Mouse (Mus musculus) G1E (cell line): ENCODE data around the gene Spns2. TPM values are rescaled to one million over a fixed set of nuclear protein-coding genes. Genes with fewer than 3 reads are reported as not detected.
"Not testable (repeated sequence)": the region's sequence is repeated elsewhere in the genome, so short reads cannot be mapped to it uniquely, and the experiment has no call there.

Experiments
- ATAC-seq: 2 replicates; pipeline ENCODE4 v1.8.0; 2016; ENCODE audit warnings: mild to moderate bottlenecking; ENCODE audit not compliant: insufficient number of reproducible peaks, poor library complexity, low FRiP score, severe bottlenecking; ENCODE audit errors: extremely low read depth
- DNase-seq: peaks from one replicate; pipeline ENCODE4 v3.0.0; 2012; ENCODE audit warnings: low spot score
- H3K27me3 ChIP-seq: 2 replicates; pipeline ENCODE4 v1.6.1; 2012; ENCODE audit warnings: mild to moderate bottlenecking, low read length, inconsistent platforms; ENCODE audit not compliant: insufficient read depth
- H3K36me3 ChIP-seq: replicated peaks from 2 replicates; pipeline ENCODE3; 2012; ENCODE audit warnings: mild to moderate bottlenecking, inconsistent platforms
- H3K4me1 ChIP-seq: 2 replicates; pipeline ENCODE4 v1.6.1; 2012; ENCODE audit warnings: low read depth, low read length, inconsistent platforms, mixed read lengths; ENCODE audit not compliant: insufficient read depth
- H3K4me3 ChIP-seq: 2 replicates; pipeline ENCODE4 v1.5.1; 2012; ENCODE audit warnings: low read depth, mild to moderate bottlenecking, inconsistent platforms, low read length, moderate library complexity, mixed read lengths
- H3K9me3 ChIP-seq: replicated peaks from 2 replicates; pipeline ENCODE4 v1.6.1; 2012; ENCODE audit warnings: inconsistent platforms
- CTCF ChIP-seq: IDR thresholded peaks from 2 replicates; pipeline ENCODE4 v1.5.1; 2012; ENCODE audit warnings: low read depth, low read length, inconsistent platforms, mixed read lengths
- GATA1 ChIP-seq: IDR thresholded peaks from 2 replicates; pipeline ENCODE4 v1.6.1; 2012; ENCODE audit warnings: borderline replicate concordance, low read length, inconsistent platforms, mixed read lengths
- GATA2 ChIP-seq: IDR thresholded peaks from 2 replicates; pipeline ENCODE4 v1.6.1; 2012; ENCODE audit warnings: low read depth, low read length, inconsistent platforms, borderline replicate concordance
- POLR2AphosphoS5 ChIP-seq: IDR thresholded peaks from 2 replicates; pipeline ENCODE4 v1.6.1; 2012; ENCODE audit warnings: low read depth, low read length, inconsistent platforms; ENCODE audit not compliant: insufficient replicate concordance
- TAL1 ChIP-seq: conservative IDR thresholded peaks from 2 replicates; pipeline ENCODE4 v1.6.1; 2012; ENCODE audit warnings: low read depth, low read length, inconsistent platforms, mixed read lengths
- polyA plus RNA-seq: library from polyadenylated mRNA; stranded (reverse); fragments of >175 nt; gene quantifications from 2 replicates; pipeline ENCODE4 v1.2.3, GENCODE M21; 2012
- total RNA-seq, 2 experiments: library from RNA; stranded (forward) in 1 of 2; stranded (reverse) in 1 of 2; fragments of 200-1000 nt in 1 of 2; fragments of >200 nt in 1 of 2; fragmentation: Nextera tagmentation in 1 of 2; gene quantifications; 2 replicates each; pipeline ENCODE4 v1.2.3; 2014 to 2017

Spns2 gene
- total and polyA plus RNA-seq, 3 experiments, result 29.3 to 129 (median 113) TPM

GRCm38 (mm10) chr11:72455694-72456093, 34.0 kb downstream of the Spns2 start:
- H3K27me3 ChIP-seq, result no peaks in the 10 kb centered on the region
- no peak for TF ChIP-seq CTCF
- no peak for TF ChIP-seq GATA2
- TF ChIP-seq TAL1, result no peak
- TF ChIP-seq POLR2AphosphoS5, result no peak
- TF ChIP-seq GATA1, result no peak
- peaks cover 100% of the 10 kb centered on the region for H3K36me3 ChIP-seq
- H3K4me3 ChIP-seq, result no peak overlapping the region; the same call in 1 of the 2 replicates
- H3K9me3 ChIP-seq, result no peaks in the 10 kb centered on the region
- no peak for DNase-seq
- peaks cover 96% of the 10 kb centered on the region for H3K4me1 ChIP-seq
- ATAC-seq, result no peak

DNA sequence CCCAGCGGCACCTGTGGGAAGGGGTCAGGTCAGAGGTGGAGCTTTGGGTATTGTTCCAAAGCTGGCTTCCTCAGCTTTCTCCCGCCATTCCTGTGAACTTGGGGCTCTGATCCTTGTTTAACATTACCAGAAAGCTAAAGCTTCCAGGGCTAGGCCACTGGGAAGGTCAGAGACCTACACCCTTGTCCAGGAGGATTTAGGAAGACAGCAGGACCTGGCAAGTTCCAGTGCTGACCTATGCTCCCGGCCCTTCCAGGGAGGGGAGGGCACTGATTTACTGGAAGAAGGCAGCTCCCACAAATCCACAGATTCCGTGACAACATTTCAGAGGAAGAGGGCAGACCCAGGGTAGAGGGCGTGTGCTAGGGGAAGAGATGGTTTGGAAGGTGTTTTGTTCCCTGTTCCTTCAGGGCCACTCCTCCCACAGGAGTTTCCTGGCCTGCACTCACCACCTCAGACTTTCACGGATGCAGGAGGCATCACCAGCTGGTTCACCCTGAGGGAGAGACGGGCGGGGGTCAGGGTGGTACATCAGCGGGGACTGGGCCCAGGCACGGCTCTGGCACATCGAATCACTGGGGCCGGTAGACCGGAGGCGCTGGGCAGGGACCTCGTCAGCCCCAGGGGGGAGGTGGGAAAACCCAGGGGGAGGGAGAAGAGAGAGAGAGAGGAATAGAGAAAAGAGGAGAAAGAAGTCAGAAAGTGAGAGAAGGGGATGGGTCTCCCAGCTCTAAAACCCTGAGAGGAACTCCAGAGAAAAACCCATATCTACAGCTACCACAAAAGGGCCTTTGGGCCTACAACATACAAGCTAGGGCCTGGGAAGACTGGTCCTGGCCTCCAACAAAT, 36.4 kb downstream of the Spns2 start:
- DNase-seq, result no peak
- Histone ChIP-seq H3K4me1 (peaks cover 96% of the 10 kb centered on the region), H3K27me3 (no peaks in the 10 kb centered on the region), H3K9me3 (no peaks in the 10 kb centered on the region), H3K4me3 (no peak overlapping the region), H3K36me3 (peaks cover 100% of the 10 kb centered on the region)
- ATAC-seq, result no peak
- TF ChIP-seq GATA1, result no peak
- no peak for TF ChIP-seq CTCF
- TF ChIP-seq GATA2, result no peak
- no peak for TF ChIP-seq POLR2AphosphoS5
- no peak for TF ChIP-seq TAL1

- ATAC-seq (no peak), DNase-seq (no peak)
- peak; percentile 35; the same call in 1 of the 2 replicates for TF ChIP-seq POLR2AphosphoS5
- TF ChIP-seq GATA2, result no peak
- TF ChIP-seq TAL1, result no peak
- H3K27me3 ChIP-seq, result no peaks in the 10 kb centered on the region
- H3K9me3 ChIP-seq, result no peaks in the 10 kb centered on the region
- peaks cover 96% of the 10 kb centered on the region for H3K4me1 ChIP-seq
- no peak overlapping the region for H3K4me3 ChIP-seq
- H3K36me3 ChIP-seq, result peaks cover 100% of the 10 kb centered on the region
Measured at GRCm38 (mm10) chr11:72452140-72452665, 37.5 kb downstream of the Spns2 start.

GRCm38 (mm10) chr11:72447475-72447874, 42.2 kb downstream of the Spns2 start:
- TF ChIP-seq TAL1, result no peak
- no peak for TF ChIP-seq GATA2
- TF ChIP-seq CTCF, result no peak
- TF ChIP-seq POLR2AphosphoS5, result no peak
- TF ChIP-seq GATA1, result no peak
- H3K36me3 ChIP-seq, result peaks cover 100% of the 10 kb centered on the region
- H3K4me1 ChIP-seq, result peaks cover 97% of the 10 kb centered on the region
- H3K9me3 ChIP-seq, result no peaks in the 10 kb centered on the region
- no peak overlapping the region for H3K4me3 ChIP-seq
- no peak for ATAC-seq
- no peaks in the 10 kb centered on the region for H3K27me3 ChIP-seq
- DNase-seq, result no peak

GRCm38 (mm10) chr11:72446311-72447105, 43.2 kb downstream of the Spns2 start:
- DNase-seq (peak; percentile 51), ATAC-seq (no peak)
- no peaks in the 10 kb centered on the region for H3K27me3 ChIP-seq
- H3K9me3 ChIP-seq, result no peaks in the 10 kb centered on the region
- peak overlapping the region; percentile 24; the same call in 1 of the 2 replicates for H3K4me3 ChIP-seq
- H3K36me3 ChIP-seq, result peaks cover 96% of the 10 kb centered on the region
- peaks cover 94% of the 10 kb centered on the region for H3K4me1 ChIP-seq
- TF ChIP-seq CTCF, result peak; percentile 57
- TF ChIP-seq TAL1, result no peak

- ATAC-seq, result peak; percentile 89
Measured at GRCm38 (mm10) chr11:72440965-72441664, 48.6 kb downstream of the Spns2 start, which contains the start of gene Mybbp1a. Gene Mybbp1a, plus strand, starts transcription at chr11:72441355.

DNA sequence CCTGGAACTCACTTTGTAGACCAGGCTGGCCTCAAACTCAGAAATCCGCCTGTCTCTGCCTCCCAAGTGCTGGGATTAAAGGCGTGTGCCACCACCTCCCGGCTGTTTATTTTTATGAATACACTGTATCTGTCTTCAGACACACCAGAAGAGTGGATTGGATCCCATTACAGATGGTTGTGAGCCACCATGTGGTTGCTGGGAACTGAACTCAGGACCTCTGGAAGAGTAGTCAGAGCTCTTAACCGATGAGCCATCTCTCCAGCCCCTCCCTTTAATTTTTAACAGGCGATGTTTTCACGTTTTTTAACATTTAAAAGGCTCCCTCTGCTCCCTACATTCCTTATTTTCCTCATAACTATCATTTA, 49.1 kb downstream of the Spns2 start:
- Histone ChIP-seq H3K36me3 (peaks cover 37% of the 10 kb centered on the region), H3K27me3 (peaks cover 23% of the 10 kb centered on the region), H3K4me1 (peaks cover 41% of the 10 kb centered on the region), H3K4me3 (peak overlapping the region; percentile 97)
- H3K9me3 ChIP-seq, DNase-seq, ATAC-seq: not testable (repeated sequence)

More at GRCm38 (mm10) chr11:72440965-72441664, 48.6 kb downstream of the Spns2 start, which contains the start of gene Mybbp1a:
- peak; percentile 83 for DNase-seq
- TF ChIP-seq CTCF, result no peak
- no peak for TF ChIP-seq POLR2AphosphoS5
- no peak for TF ChIP-seq GATA1
- no peak for TF ChIP-seq TAL1
- TF ChIP-seq GATA2, result no peak
- peaks cover 42% of the 10 kb centered on the region for H3K4me1 ChIP-seq
- H3K27me3 ChIP-seq, result peaks cover 18% of the 10 kb centered on the region
- H3K36me3 ChIP-seq, result peaks cover 42% of the 10 kb centered on the region
- H3K4me3 ChIP-seq, result peak within 1 kb of the TSS; percentile 97
- H3K9me3 ChIP-seq, result no peaks in the 10 kb centered on the region
